Mouse (Mus musculus) kidney, embryonic 16.5 days (tissue): ENCODE results near the gene Taf12. TPM values are rescaled to one million over a fixed set of nuclear protein-coding genes. Genes with fewer than 3 reads are reported as not detected.
"Not testable (repeated sequence)": the region's sequence is repeated elsewhere in the genome, so short reads cannot be mapped to it uniquely, and the experiment has no call there.

Source experiments
- ATAC-seq: fragments of 200-750 bp; cut with Nextera tagmentation; 2 replicates; pipeline ENCODE4 v1.8.0; 2017; ENCODE audit warnings: moderate TSS enrichment; ENCODE audit not compliant: low FRiP score, low TSS enrichment
- H3K27ac ChIP-seq: fragments of 300-500 bp; sonication (generic); 2 replicates; pipeline ENCODE4 v1.5.1; 2014; ENCODE audit warnings: low read length
- H3K27me3 ChIP-seq: fragments of 300-500 bp; sonication (generic); 2 replicates; pipeline ENCODE4 v1.6.1; 2014; ENCODE audit warnings: low read length, control low read depth, mixed read lengths; ENCODE audit not compliant: insufficient read depth
- H3K36me3 ChIP-seq: fragments of 300-500 bp; sonication (generic); 2 replicates; pipeline ENCODE4 v1.6.1; 2014; ENCODE audit warnings: low read length, control low read depth, mixed read lengths; ENCODE audit not compliant: insufficient read depth
- H3K4me1 ChIP-seq: fragments of 300-500 bp; sonication (generic); 2 replicates; pipeline ENCODE4 v1.6.1; 2014; ENCODE audit warnings: low read length, control low read depth, mixed read lengths; ENCODE audit not compliant: insufficient read depth
- H3K4me2 ChIP-seq: fragments of 300-500 bp; sonication (generic); replicated peaks from 2 replicates; pipeline ENCODE4 v1.6.1; 2014; ENCODE audit warnings: low read depth, low read length
- H3K4me3 ChIP-seq: fragments of 300-500 bp; sonication (generic); 2 replicates; pipeline ENCODE4 v1.5.1; 2014; ENCODE audit warnings: mild to moderate bottlenecking, low read length
- H3K9ac ChIP-seq: fragments of 300-500 bp; sonication (generic); replicated peaks from 2 replicates; pipeline ENCODE4 v1.6.1; 2014; ENCODE audit warnings: low read length
- H3K9me3 ChIP-seq: fragments of 300-500 bp; sonication (generic); 2 replicates; pipeline ENCODE4 v1.6.1; 2016; ENCODE audit warnings: low read length, control low read depth
- WGBS: fragments of 180-500 bp; shearing (Covaris S2); extraction: QIAGEN DNeasy Blood & Tissue Kit; methylation state at CpG from one replicate; pipeline ENCODE4 v1.1.7; 2014; 5-methylcytosine and 5-hydroxymethylcytosine counted together
- polyA plus RNA-seq: library from polyadenylated mRNA; unstranded; fragments of >200 nt; fragmentation: Nextera tagmentation; extraction: Ambion mirVana; gene quantifications from 2 replicates; pipeline ENCODE4 v1.2.1, GENCODE M21; 2015

The Taf12 gene
- polyA plus RNA-seq, 1 experiment from 2014 or later: 42.9 TPM

- peaks cover 4% of the 10 kb centered on the region; the same call in 1 of the 2 replicates for H3K9me3 ChIP-seq
- WGBS: 52% methylated on average over 8 of the region's 8 CpGs
- ATAC-seq: no peak
- no peaks in the 10 kb centered on the region; the same call in 1 of the 2 replicates for H3K4me1 ChIP-seq
- no peaks in the 10 kb centered on the region for H3K27me3 ChIP-seq
- H3K4me2 ChIP-seq: no peak overlapping the region
- no peak overlapping the region for H3K27ac ChIP-seq
- H3K4me3 ChIP-seq: no peak overlapping the region
- H3K9ac ChIP-seq: no peak overlapping the region
- peaks cover 15% of the 10 kb centered on the region for H3K36me3 ChIP-seq
These were observed 21.7 kb downstream of the Taf12 start for GRCm38 (mm10) chr4:132295696-132296390.

DNA sequence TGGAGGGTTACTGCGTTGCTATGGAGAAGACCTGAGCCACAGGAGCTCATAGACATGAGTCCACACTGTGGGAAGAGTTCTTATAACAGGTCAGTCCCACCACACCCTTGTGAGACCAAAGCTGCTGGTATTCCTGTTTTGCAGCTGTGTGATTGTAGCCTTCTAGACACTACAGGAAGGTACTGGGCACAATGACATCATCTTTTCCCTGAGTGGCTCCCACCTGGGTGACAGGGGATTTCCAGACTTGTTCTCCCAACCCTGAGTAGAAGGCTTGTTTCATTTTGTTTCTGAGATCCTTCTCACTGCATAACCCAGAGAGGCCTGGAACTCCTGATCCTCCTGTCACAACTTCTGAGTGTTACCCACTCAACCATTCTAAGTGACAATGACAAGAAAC lies 25.7 kb downstream of the Taf12 start:
- WGBS: 77% methylated on average over 1 of the region's 1 CpGs
- Histone ChIP-seq H3K4me1 (peaks cover 8% of the 10 kb centered on the region), H3K9me3 (no peaks in the 10 kb centered on the region), H3K4me2 (no peak overlapping the region), H3K27me3 (no peaks in the 10 kb centered on the region), H3K27ac (no peak overlapping the region), H3K36me3 (no peaks in the 10 kb centered on the region), H3K9ac (no peak overlapping the region), H3K4me3 (no peak overlapping the region)
- no peak for ATAC-seq

DNA sequence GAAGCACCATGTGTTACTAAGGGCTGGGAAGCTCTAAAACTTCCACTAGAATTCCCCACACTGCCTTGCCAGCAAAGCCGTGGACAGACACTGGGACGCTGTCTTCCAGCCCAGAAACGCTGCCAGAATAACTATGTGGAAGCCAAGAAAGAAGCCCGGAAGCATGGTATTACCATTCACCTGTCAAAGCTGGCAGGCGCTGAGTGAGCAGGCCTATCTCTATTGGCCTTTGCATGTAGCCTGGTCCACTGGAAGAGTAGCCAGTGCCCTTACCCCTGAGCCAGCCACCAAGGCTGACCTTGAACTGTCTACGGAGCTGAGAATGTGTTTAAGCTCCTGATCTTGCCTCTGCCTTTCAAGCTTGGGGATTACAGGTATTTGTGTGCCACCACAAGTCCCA lies 27.3 kb downstream of the Taf12 start:
- Histone ChIP-seq H3K36me3 (no peaks in the 10 kb centered on the region), H3K9me3 (no peaks in the 10 kb centered on the region), H3K4me1 (peaks cover 8% of the 10 kb centered on the region), H3K27ac (no peak overlapping the region), H3K27me3 (no peaks in the 10 kb centered on the region), H3K4me3 (no peak overlapping the region), H3K9ac (no peak overlapping the region), H3K4me2 (no peak overlapping the region)
- ATAC-seq: no peak
- 80% methylated on average over 6 of the region's 6 CpGs for WGBS

- no peak; the same call in 1 of the 2 replicates for ATAC-seq
- 0 out of 2 replicates have a peak overlapping the region, but pooled peaks have one; percentile 21 for H3K27ac ChIP-seq
These were observed 28.1 kb downstream of the Taf12 start for GRCm38 (mm10) chr4:132301965-132302938.

GRCm38 (mm10) chr4:132302939-132303479 lies 28.8 kb downstream of the Taf12 start, which contains the start of gene Rab42:
Gene Rab42 (minus strand): TSS chr4:132303385.
- Histone ChIP-seq H3K4me3 (peak within 1 kb of the TSS; percentile 56), H3K27me3 (no peaks in the 10 kb centered on the region), H3K27ac (0 out of 2 replicates have a peak within 1 kb of the TSS, but pooled peaks have one; percentile 21), H3K9ac (peak within 1 kb of the TSS; percentile 68), H3K9me3 (no peaks in the 10 kb centered on the region), H3K4me2 (peak within 1 kb of the TSS; percentile 74), H3K36me3 (no peaks in the 10 kb centered on the region), H3K4me1 (peaks cover 8% of the 10 kb centered on the region)
- WGBS: 1% methylated on average over 31 of the region's 31 CpGs
- ATAC-seq: peak; percentile 81

More at GRCm38 (mm10) chr4:132301965-132302938, 28.1 kb downstream of the Taf12 start:
- Histone ChIP-seq H3K4me2 (peak overlapping the region; percentile 74), H3K4me1 (peaks cover 8% of the 10 kb centered on the region), H3K9ac (peak overlapping the region; percentile 68), H3K4me3 (peak overlapping the region; percentile 56), H3K27me3 (no peaks in the 10 kb centered on the region), H3K9me3 (no peaks in the 10 kb centered on the region), H3K36me3 (no peaks in the 10 kb centered on the region)
- WGBS: 51% methylated on average over 16 of the region's 16 CpGs

DNA sequence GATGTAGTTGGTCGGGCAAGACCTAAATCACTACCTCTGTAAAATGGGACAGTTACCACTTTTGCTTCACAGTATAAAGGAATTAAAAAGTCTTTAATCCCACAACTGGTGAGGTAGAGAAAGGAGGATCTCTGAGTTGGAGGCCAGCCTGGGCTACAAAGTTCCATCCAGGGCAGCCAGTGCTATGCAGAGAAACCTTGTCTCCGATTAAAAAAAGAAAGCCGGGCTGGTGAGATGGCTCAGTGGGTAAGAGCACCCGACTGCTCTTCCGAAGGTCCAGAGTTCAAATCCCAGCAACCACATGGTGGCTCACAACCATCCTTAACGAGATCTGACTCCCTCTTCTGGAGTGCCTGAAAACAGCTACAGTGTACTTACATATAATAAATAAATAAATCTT lies 29.3 kb downstream of the Taf12 start:
- H3K27me3 ChIP-seq, H3K27ac ChIP-seq, H3K4me1 ChIP-seq, ATAC-seq, H3K36me3 ChIP-seq, H3K9me3 ChIP-seq: not testable (repeated sequence)
- WGBS: 38% methylated on average over 6 of the region's 6 CpGs
- Histone ChIP-seq H3K9ac (peak overlapping the region; percentile 68; the same call in 1 of the 2 replicates), H3K4me2 (peak overlapping the region; percentile 74), H3K4me3 (peak overlapping the region; percentile 56)

GRCm38 (mm10) chr4:132305276-132305675 lies 31.1 kb downstream of the Taf12 start:
- 82% methylated on average over 8 of the region's 8 CpGs for WGBS
- Histone ChIP-seq H3K27ac (no peak overlapping the region), H3K36me3 (peaks cover 5% of the 10 kb centered on the region), H3K9me3 (no peaks in the 10 kb centered on the region), H3K27me3 (no peaks in the 10 kb centered on the region), H3K4me3 (no peak overlapping the region), H3K4me1 (peaks cover 11% of the 10 kb centered on the region), H3K4me2 (no peak overlapping the region), H3K9ac (no peak overlapping the region)
- ATAC-seq: no peak

DNA sequence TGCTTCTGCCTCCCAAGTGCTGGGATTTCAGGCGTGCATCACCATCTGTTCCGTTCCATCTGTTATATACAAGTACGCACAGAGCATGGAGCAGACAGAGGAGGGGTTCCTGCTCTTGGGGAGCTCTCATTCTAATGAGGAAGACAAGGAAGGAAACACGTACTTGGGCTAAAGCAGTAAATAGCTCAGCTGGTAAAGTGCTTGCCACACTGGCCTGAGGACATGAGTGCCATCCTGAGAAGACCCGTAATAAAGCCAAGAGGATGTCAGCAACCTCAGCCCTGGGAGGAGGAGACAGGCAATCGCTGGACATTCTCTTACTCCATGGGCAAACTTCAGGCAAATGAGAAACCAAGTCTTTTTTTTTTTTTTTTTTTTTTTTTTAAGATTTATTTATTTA lies 31.8 kb downstream of the Taf12 start:
- ATAC-seq: no peak
- H3K9me3 ChIP-seq: no peaks in the 10 kb centered on the region
- no peaks in the 10 kb centered on the region for H3K27me3 ChIP-seq
- peaks cover 12% of the 10 kb centered on the region for H3K36me3 ChIP-seq
- H3K4me2 ChIP-seq: no peak overlapping the region
- 0 out of 2 replicates have a peak overlapping the region, but pooled peaks have one; percentile 10 for H3K9ac ChIP-seq
- no peak overlapping the region for H3K4me3 ChIP-seq
- peaks cover 13% of the 10 kb centered on the region for H3K4me1 ChIP-seq
- WGBS: 75% methylated on average over 6 of the region's 6 CpGs
- H3K27ac ChIP-seq: no peak overlapping the region

DNA sequence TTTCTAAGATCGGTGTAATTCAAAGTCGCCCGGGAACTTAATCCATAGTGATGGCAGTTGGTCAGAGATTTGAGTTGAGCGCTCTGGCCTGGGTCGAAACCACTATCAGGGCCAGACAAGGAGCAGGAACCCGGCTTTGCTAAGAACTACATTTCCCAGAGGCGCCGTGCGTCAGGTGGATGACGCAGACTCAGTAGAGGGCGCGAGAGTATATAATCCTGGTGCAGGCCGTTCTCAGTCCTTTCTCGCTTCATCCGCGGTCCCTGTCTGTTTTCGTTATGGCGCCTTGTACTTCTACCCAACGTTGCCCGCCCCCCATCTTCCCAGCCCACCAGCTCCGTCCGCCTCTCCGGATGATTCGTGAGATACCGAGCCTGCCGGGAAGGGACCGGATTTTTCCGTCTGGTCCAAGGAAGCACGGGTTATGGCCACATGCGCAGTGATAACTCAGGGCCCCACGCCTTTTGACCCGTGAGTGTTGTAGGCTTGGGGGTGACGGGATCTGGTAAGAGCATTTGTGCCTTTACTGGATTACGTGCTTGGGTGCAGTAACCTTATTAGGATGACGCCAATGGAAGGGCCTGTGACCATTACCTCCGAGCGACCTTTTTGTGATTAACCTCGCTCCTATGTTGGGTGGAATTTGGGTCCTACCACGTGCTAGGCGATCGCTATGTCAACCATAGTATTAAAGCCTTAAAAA lies 34.4 kb downstream of the Taf12 start:
- Histone ChIP-seq H3K27ac (peak overlapping the region; percentile 81), H3K4me2 (peak overlapping the region; percentile 73), H3K9me3 (no peaks in the 10 kb centered on the region), H3K4me3 (peak overlapping the region; percentile 67), H3K27me3 (no peaks in the 10 kb centered on the region), H3K36me3 (peaks cover 29% of the 10 kb centered on the region), H3K9ac (peak overlapping the region; percentile 84), H3K4me1 (peaks cover 5% of the 10 kb centered on the region)
- under 1% methylated on average over 41 of the region's 41 CpGs for WGBS
- ATAC-seq: peak; percentile 91
